Mouse (Mus musculus): ENCODE measurements around the gene Fam184a. TPM values are rescaled to one million over a fixed set of nuclear protein-coding genes. Genes with fewer than 3 reads are reported as not detected.
"Not testable (repeated sequence)": the region's sequence is repeated elsewhere in the genome, so short reads cannot be mapped to it uniquely, and the experiment has no call there.

The Fam184a gene
- polyA plus RNA-seq, 1 experiment from 2014 or later: 7.9 TPM

GRCm38 (mm10) chr10:53683226-53683625 is 67.7 kb downstream of the Fam184a start:
- DNase-seq (ENCODE audit: low spot score) (no peak), ATAC-seq (ENCODE audit: insufficient read depth, low FRiP score, low TSS enrichment) (no peak)
- Histone ChIP-seq H3K27ac (ENCODE audit: low read depth, low read length) (no peak overlapping the region), H3K4me2 (ENCODE audit: low read depth) (no peak overlapping the region), H3K9me3 (ENCODE audit: control insufficient read depth, low read length) (no peaks in the 10 kb centered on the region), H3K27me3 (ENCODE audit: control insufficient read depth, insufficient read depth, low read length) (no peaks in the 10 kb centered on the region), H3K36me3 (ENCODE audit: control insufficient read depth, insufficient read depth, low read length) (no peaks in the 10 kb centered on the region), H3K4me3 (ENCODE audit: low read depth, low read length) (no peak overlapping the region), H3K9ac (ENCODE audit: low read length) (no peak overlapping the region), H3K4me1 (ENCODE audit: control insufficient read depth, insufficient read depth, low read length) (no peaks in the 10 kb centered on the region)
- WGBS: 80% methylated on average over 5 of the region's 5 CpGs

- Histone ChIP-seq H3K4me1 (ENCODE audit: control insufficient read depth, insufficient read depth, low read length) (no peaks in the 10 kb centered on the region), H3K9me3 (ENCODE audit: control insufficient read depth, low read length) (no peaks in the 10 kb centered on the region), H3K4me2 (ENCODE audit: low read depth) (no peak overlapping the region), H3K9ac (ENCODE audit: low read length) (no peak overlapping the region), H3K27me3 (ENCODE audit: control insufficient read depth, insufficient read depth, low read length) (no peaks in the 10 kb centered on the region), H3K36me3 (ENCODE audit: control insufficient read depth, insufficient read depth, low read length) (no peaks in the 10 kb centered on the region), H3K4me3 (ENCODE audit: low read depth, low read length) (no peak overlapping the region), H3K27ac (ENCODE audit: low read depth, low read length) (no peak overlapping the region)
- DNase-seq (ENCODE audit: low spot score) (no peak), ATAC-seq (ENCODE audit: insufficient read depth, low FRiP score, low TSS enrichment) (peak; percentile 45)
- WGBS: 71% methylated on average over 6 of the region's 6 CpGs
Measured at GRCm38 (mm10) chr10:53679690-53680557, 71.0 kb downstream of the Fam184a start.

GRCm38 (mm10) chr10:53661788-53662187 is 89.1 kb downstream of the Fam184a start:
- 91% methylated on average over 4 of the region's 4 CpGs for WGBS
- Histone ChIP-seq H3K36me3 (ENCODE audit: control insufficient read depth, insufficient read depth, low read length) (no peaks in the 10 kb centered on the region), H3K4me3 (ENCODE audit: low read depth, low read length) (no peak overlapping the region), H3K9me3 (ENCODE audit: control insufficient read depth, low read length) (no peaks in the 10 kb centered on the region), H3K4me1 (ENCODE audit: control insufficient read depth, insufficient read depth, low read length) (no peaks in the 10 kb centered on the region), H3K9ac (ENCODE audit: low read length) (no peak overlapping the region), H3K27ac (ENCODE audit: low read depth, low read length) (no peak overlapping the region), H3K27me3 (ENCODE audit: control insufficient read depth, insufficient read depth, low read length) (no peaks in the 10 kb centered on the region), H3K4me2 (ENCODE audit: low read depth) (no peak overlapping the region)
- ATAC-seq (ENCODE audit: insufficient read depth, low FRiP score, low TSS enrichment) (no peak), DNase-seq (ENCODE audit: low spot score) (no peak)

- ATAC-seq (ENCODE audit: insufficient read depth, low FRiP score, low TSS enrichment); H3K9me3 ChIP-seq (ENCODE audit: control insufficient read depth, low read length); H3K36me3 ChIP-seq (ENCODE audit: control insufficient read depth, insufficient read depth, low read length); H3K4me3 ChIP-seq (ENCODE audit: low read depth, low read length); H3K4me1 ChIP-seq (ENCODE audit: control insufficient read depth, insufficient read depth, low read length); H3K9ac ChIP-seq (ENCODE audit: low read length); H3K4me2 ChIP-seq (ENCODE audit: low read depth); H3K27ac ChIP-seq (ENCODE audit: low read depth, low read length); H3K27me3 ChIP-seq (ENCODE audit: control insufficient read depth, insufficient read depth, low read length); DNase-seq (ENCODE audit: low spot score): not testable (repeated sequence)
- 77% methylated on average over 5 of the region's 5 CpGs for WGBS
Measured at GRCm38 (mm10) chr10:53654239-53654638, 96.7 kb downstream of the Fam184a start.

- H3K36me3 ChIP-seq (ENCODE audit: control insufficient read depth, insufficient read depth, low read length): no peaks in the 10 kb centered on the region
- no peak overlapping the region for H3K9ac ChIP-seq (ENCODE audit: low read length)
- no peaks in the 10 kb centered on the region for H3K27me3 ChIP-seq (ENCODE audit: control insufficient read depth, insufficient read depth, low read length)
- WGBS: 94% methylated on average over 2 of the region's 2 CpGs
- ATAC-seq (ENCODE audit: insufficient read depth, low FRiP score, low TSS enrichment) (no peak), DNase-seq (ENCODE audit: low spot score) (no peak)
- no peak overlapping the region for H3K27ac ChIP-seq (ENCODE audit: low read depth, low read length)
- H3K9me3 ChIP-seq (ENCODE audit: control insufficient read depth, low read length): no peaks in the 10 kb centered on the region
- no peak overlapping the region for H3K4me2 ChIP-seq (ENCODE audit: low read depth)
- no peaks in the 10 kb centered on the region for H3K4me1 ChIP-seq (ENCODE audit: control insufficient read depth, insufficient read depth, low read length)
- no peak overlapping the region for H3K4me3 ChIP-seq (ENCODE audit: low read depth, low read length)
Measured at GRCm38 (mm10) chr10:53650683-53651082, 100.2 kb downstream of the Fam184a start.

- H3K9me3 ChIP-seq (ENCODE audit: control insufficient read depth, low read length): no peaks in the 10 kb centered on the region
- H3K36me3 ChIP-seq (ENCODE audit: control insufficient read depth, insufficient read depth, low read length): no peaks in the 10 kb centered on the region
- no peaks in the 10 kb centered on the region for H3K27me3 ChIP-seq (ENCODE audit: control insufficient read depth, insufficient read depth, low read length)
- no peaks in the 10 kb centered on the region for H3K4me1 ChIP-seq (ENCODE audit: control insufficient read depth, insufficient read depth, low read length)
- DNase-seq (ENCODE audit: low spot score) (no peak), ATAC-seq (ENCODE audit: insufficient read depth, low FRiP score, low TSS enrichment) (peak; percentile 58; the same call in 1 of the 2 replicates)
- no peak overlapping the region for H3K27ac ChIP-seq (ENCODE audit: low read depth, low read length)
- no peak overlapping the region for H3K9ac ChIP-seq (ENCODE audit: low read length)
- no peak overlapping the region for H3K4me3 ChIP-seq (ENCODE audit: low read depth, low read length)
- H3K4me2 ChIP-seq (ENCODE audit: low read depth): no peak overlapping the region
Measured at GRCm38 (mm10) chr10:53641507-53641906, 109.4 kb downstream of the Fam184a start.

GRCm38 (mm10) chr10:53635246-53635971 is 115.5 kb downstream of the Fam184a start:
- DNase-seq (ENCODE audit: low spot score) (no peak), ATAC-seq (ENCODE audit: insufficient read depth, low FRiP score, low TSS enrichment) (no peak)
- no peaks in the 10 kb centered on the region for H3K36me3 ChIP-seq (ENCODE audit: control insufficient read depth, insufficient read depth, low read length)
- no peak overlapping the region for H3K9ac ChIP-seq (ENCODE audit: low read length)
- H3K4me3 ChIP-seq (ENCODE audit: low read depth, low read length): no peak overlapping the region
- H3K9me3 ChIP-seq (ENCODE audit: control insufficient read depth, low read length): no peaks in the 10 kb centered on the region
- H3K4me1 ChIP-seq (ENCODE audit: control insufficient read depth, insufficient read depth, low read length): no peaks in the 10 kb centered on the region
- 86% methylated on average over 13 of the region's 13 CpGs for WGBS
- no peak overlapping the region for H3K4me2 ChIP-seq (ENCODE audit: low read depth)
- H3K27ac ChIP-seq (ENCODE audit: low read depth, low read length): no peak overlapping the region
- H3K27me3 ChIP-seq (ENCODE audit: control insufficient read depth, insufficient read depth, low read length): no peaks in the 10 kb centered on the region

GRCm38 (mm10) chr10:53634160-53634559 is 116.8 kb downstream of the Fam184a start:
- 87% methylated on average over 10 of the region's 10 CpGs for WGBS
- no peak overlapping the region for H3K27ac ChIP-seq (ENCODE audit: low read depth, low read length)
- no peaks in the 10 kb centered on the region for H3K4me1 ChIP-seq (ENCODE audit: control insufficient read depth, insufficient read depth, low read length)
- no peak overlapping the region for H3K4me2 ChIP-seq (ENCODE audit: low read depth)
- H3K27me3 ChIP-seq (ENCODE audit: control insufficient read depth, insufficient read depth, low read length): no peaks in the 10 kb centered on the region
- no peak overlapping the region for H3K9ac ChIP-seq (ENCODE audit: low read length)
- DNase-seq (ENCODE audit: low spot score): no peak
- H3K9me3 ChIP-seq (ENCODE audit: control insufficient read depth, low read length): no peaks in the 10 kb centered on the region
- H3K4me3 ChIP-seq (ENCODE audit: low read depth, low read length): no peak overlapping the region
- ATAC-seq (ENCODE audit: insufficient read depth, low FRiP score, low TSS enrichment): no peak
- no peaks in the 10 kb centered on the region for H3K36me3 ChIP-seq (ENCODE audit: control insufficient read depth, insufficient read depth, low read length)

GRCm38 (mm10) chr10:53630339-53630738 is 120.6 kb downstream of the Fam184a start, which contains the start of gene Mcm9:
TSS of gene Mcm9 (minus strand) at chr10:53630439.
- DNase-seq (ENCODE audit: low spot score); ATAC-seq (ENCODE audit: insufficient read depth, low FRiP score, low TSS enrichment); H3K27me3 ChIP-seq (ENCODE audit: control insufficient read depth, insufficient read depth, low read length); H3K4me1 ChIP-seq (ENCODE audit: control insufficient read depth, insufficient read depth, low read length); H3K9me3 ChIP-seq (ENCODE audit: control insufficient read depth, low read length); H3K36me3 ChIP-seq (ENCODE audit: control insufficient read depth, insufficient read depth, low read length): not testable (repeated sequence)
- Histone ChIP-seq H3K4me3 (ENCODE audit: low read depth, low read length) (peak within 1 kb of the TSS; percentile 86), H3K27ac (ENCODE audit: low read depth, low read length) (peak within 1 kb of the TSS; percentile 87), H3K4me2 (ENCODE audit: low read depth) (peak within 1 kb of the TSS; percentile 35), H3K9ac (ENCODE audit: low read length) (peak within 1 kb of the TSS; percentile 70)
- 61% methylated on average over 10 of the region's 10 CpGs for WGBS

Measured in neural tube, embryonic 11.5 days (tissue).